Mouse (Mus musculus) lung, postnatal 0 days (tissue): Measurements from ENCODE around the gene Telo2.

Experiments used
- CTCF ChIP-seq: IDR thresholded peaks from 2 replicates; pipeline ENCODE4 v1.5.1; 2016; ENCODE audit warnings: antibody characterized with exemption, mild to moderate bottlenecking
- EP300 ChIP-seq: IDR thresholded peaks from 2 replicates; pipeline ENCODE4 v1.6.1; 2016; ENCODE audit warnings: antibody characterized with exemption, mild to moderate bottlenecking, control low read depth

DNA sequence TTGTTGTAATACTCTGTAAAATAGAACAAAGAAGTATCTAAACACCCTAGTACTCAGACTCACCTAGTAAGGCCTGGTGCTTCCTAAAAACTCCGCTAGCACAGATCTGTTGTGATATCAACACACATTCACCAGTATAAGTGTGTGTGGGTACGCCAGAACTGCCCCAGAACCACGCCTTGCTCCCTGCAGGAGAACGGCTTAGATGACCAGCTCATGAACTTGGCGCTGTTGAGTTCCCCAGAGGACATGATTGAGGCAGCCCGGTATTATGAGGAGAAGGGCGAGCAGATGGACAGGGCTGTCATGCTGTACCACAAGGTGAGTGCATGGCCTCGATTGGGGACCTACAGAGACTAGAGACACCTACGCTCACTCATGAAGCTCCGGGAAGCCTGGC lies 25.3 kb downstream of the Telo2 start:
- TF ChIP-seq CTCF (no peak), EP300 (no peak)
